Mouse (Mus musculus) liver, adult 2 months (tissue): ENCODE data around the gene Nanos2. TPM values are rescaled to one million over a fixed set of nuclear protein-coding genes. Genes with fewer than 3 reads are reported as not detected.
A peak's percentile ranks its signal among the peaks of the same experiment; 100 is the strongest.

ENCODE experiments used
- DNase-seq: peaks from one replicate; pipeline ENCODE4 v3.0.0-alpha.2; 2011; ENCODE audit warnings: low read depth, low spot score; ENCODE audit errors: extremely low read depth
- H3K27ac ChIP-seq: fragments of 200-500 bp; replicated peaks from 2 replicates; pipeline ENCODE4 v1.5.1; 2012; ENCODE audit warnings: low read depth, mild to moderate bottlenecking, control low read depth, inconsistent platforms, low read length; ENCODE audit not compliant: insufficient read depth
- H3K27me3 ChIP-seq: fragments of 200-500 bp; 2 replicates; pipeline ENCODE4 v1.6.1; 2012; ENCODE audit warnings: mild to moderate bottlenecking, moderate library complexity, low read length, inconsistent platforms; ENCODE audit not compliant: control insufficient read depth, insufficient read depth
- H3K36me3 ChIP-seq: fragments of 200-500 bp; 2 replicates; pipeline ENCODE4 v1.6.1; 2012; ENCODE audit warnings: low read length, inconsistent platforms; ENCODE audit not compliant: control insufficient read depth, insufficient read depth
- H3K4me1 ChIP-seq: fragments of 200-500 bp; 2 replicates; pipeline ENCODE4 v1.6.1; 2011; ENCODE audit warnings: low read length; ENCODE audit not compliant: control insufficient read depth, insufficient read depth
- H3K4me3 ChIP-seq: fragments of 200-500 bp; 2 replicates; pipeline ENCODE4 v1.5.1; 2011; ENCODE audit warnings: low read depth, mild to moderate bottlenecking, control low read depth, low read length, moderate library complexity; ENCODE audit not compliant: insufficient read depth
- H3K79me2 ChIP-seq: fragments of 200-500 bp; 2 replicates; pipeline ENCODE4 v1.6.1; 2012; ENCODE audit warnings: inconsistent platforms, mild to moderate bottlenecking, low read length, moderate library complexity; ENCODE audit not compliant: control insufficient read depth, insufficient read depth
- H3K9ac ChIP-seq: fragments of 200-500 bp; 2 replicates; pipeline ENCODE4 v1.6.1; 2012; ENCODE audit warnings: low read depth, mild to moderate bottlenecking, control low read depth, inconsistent platforms, low read length
- CTCF ChIP-seq: fragments of 200-500 bp; IDR thresholded peaks from 2 replicates; pipeline ENCODE4 v1.5.1; 2011; ENCODE audit warnings: low read depth, low read length, control low read depth
- POLR2A ChIP-seq: fragments of 200-500 bp; IDR thresholded peaks from 2 replicates; pipeline ENCODE4 v1.6.1; 2011; ENCODE audit warnings: low read length, control low read depth; ENCODE audit not compliant: insufficient read depth; ENCODE audit errors: extremely low read depth
- WGBS: fragments of 180-500 bp; shearing (Covaris S2); methylation state at CpG from one replicate; pipeline ENCODE4 v1.1.7; 2018; 5-methylcytosine and 5-hydroxymethylcytosine counted together
- polyA plus RNA-seq: library from polyadenylated mRNA; depleted of rRNA; stranded (reverse); fragments of >200 nt; gene quantifications from 2 replicates; pipeline ENCODE4 v1.2.3, GENCODE M21; 2012
- total RNA-seq: library from RNA; depleted of rRNA; stranded (reverse); fragments of >200 nt; gene quantifications from 2 replicates; pipeline ENCODE4 v1.2.3, GENCODE M21; 2014

Nanos2 gene
- total and polyA plus RNA-seq, 2 experiments, result not detected

- DNase-seq, result no peak
- Histone ChIP-seq H3K27me3 (no peaks in the 10 kb centered on the region), H3K79me2 (peaks cover 18% of the 10 kb centered on the region), H3K27ac (no peak overlapping the region), H3K36me3 (no peaks in the 10 kb centered on the region), H3K4me1 (peaks cover 42% of the 10 kb centered on the region), H3K9ac (peak overlapping the region; percentile 9; the same call in 1 of the 2 replicates), H3K4me3 (peak overlapping the region; percentile 71; the same call in 1 of the 2 replicates)
- 55% methylated on average over 34 of the region's 34 CpGs for WGBS
- TF ChIP-seq POLR2A, result no peak
- no peak for TF ChIP-seq CTCF
Measured at GRCm38 (mm10) chr7:19005417-19006121, 18.4 kb downstream of the Nanos2 start.

DNA sequence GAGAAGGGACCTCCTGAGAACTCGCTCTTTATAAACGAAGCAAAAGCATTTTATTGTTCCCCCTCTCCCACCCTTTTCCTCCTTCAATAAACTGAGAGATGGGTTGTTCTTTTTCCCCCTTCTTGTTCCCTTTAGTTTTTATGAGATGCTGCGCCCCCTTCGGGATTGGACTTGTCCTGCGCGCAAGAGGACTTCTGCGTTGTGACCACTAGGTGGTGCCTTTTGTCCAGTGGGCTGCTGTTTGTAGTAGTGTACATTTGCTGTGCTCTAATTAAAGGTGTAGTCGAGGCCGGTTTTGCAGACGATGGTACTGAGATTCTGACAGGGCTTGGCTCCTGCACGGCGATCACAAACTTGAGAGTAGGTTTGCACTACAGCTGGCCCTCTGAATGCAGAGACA, 19.3 kb downstream of the Nanos2 start:
- peak; percentile 99 for TF ChIP-seq CTCF
- no peak for TF ChIP-seq POLR2A
- Histone ChIP-seq H3K4me3 (no peak overlapping the region), H3K27me3 (no peaks in the 10 kb centered on the region), H3K36me3 (no peaks in the 10 kb centered on the region), H3K4me1 (peaks cover 45% of the 10 kb centered on the region), H3K79me2 (peaks cover 18% of the 10 kb centered on the region), H3K9ac (peak overlapping the region; percentile 13; the same call in 1 of the 2 replicates), H3K27ac (peak overlapping the region; percentile 83)
- peak; percentile 86 for DNase-seq
- WGBS, result 3% methylated on average over 12 of the region's 12 CpGs

DNA sequence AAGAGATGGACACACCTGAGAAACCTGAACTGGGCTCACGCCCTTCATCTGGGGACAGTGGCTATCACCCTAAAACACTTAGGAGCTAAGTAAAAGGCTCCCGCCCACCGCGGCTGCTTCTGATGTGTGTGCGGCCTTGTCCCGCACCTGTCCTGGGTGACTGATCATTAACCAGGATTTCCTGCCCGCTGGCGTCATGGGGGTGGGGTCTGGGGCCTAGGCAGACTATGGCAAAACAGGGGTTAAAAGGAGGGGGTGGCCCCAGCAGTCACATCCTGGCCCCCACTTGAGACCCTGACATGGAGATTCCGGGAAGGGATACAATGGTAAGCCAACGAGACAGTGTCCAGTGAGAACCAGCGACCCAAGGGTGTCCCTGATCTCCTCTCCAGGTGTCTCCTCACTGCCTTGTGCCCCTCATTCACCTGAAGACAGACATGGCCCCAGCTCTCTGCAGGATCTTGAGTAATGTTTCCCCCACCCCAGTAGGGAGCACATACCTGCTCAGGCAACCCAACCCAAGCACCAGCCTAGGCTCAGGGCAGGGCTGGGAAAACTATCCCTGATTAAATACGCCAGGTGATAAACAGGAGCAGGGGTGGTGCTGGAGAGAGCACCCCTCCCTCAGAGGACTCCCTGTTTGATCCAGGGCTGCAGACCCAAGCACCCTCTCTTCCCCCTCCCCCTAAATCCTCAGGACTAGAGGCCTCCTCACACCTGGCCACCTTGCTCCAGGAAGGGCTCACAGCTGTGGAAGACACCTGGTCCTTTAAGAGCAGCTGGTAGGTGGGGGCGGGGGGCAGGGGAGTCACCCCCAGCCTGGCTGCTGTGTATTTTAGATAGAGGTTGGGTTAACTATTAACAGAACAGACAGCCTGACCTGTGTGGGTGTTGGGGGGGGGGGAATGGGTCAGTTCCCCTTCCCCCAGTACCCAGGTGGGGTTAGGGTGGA, 20.1 kb downstream of the Nanos2 start:
- peak overlapping the region; percentile 10 for H3K4me3 ChIP-seq
- WGBS, result 17% methylated on average over 13 of the region's 13 CpGs
- H3K27me3 ChIP-seq, result no peaks in the 10 kb centered on the region
- H3K9ac ChIP-seq, result peak overlapping the region; percentile 55
- DNase-seq, result peak; percentile 81
- TF ChIP-seq CTCF (no peak), POLR2A (no peak)
- peaks cover 18% of the 10 kb centered on the region for H3K79me2 ChIP-seq
- peak overlapping the region; percentile 94 for H3K27ac ChIP-seq
- peaks cover 46% of the 10 kb centered on the region for H3K4me1 ChIP-seq
- no peaks in the 10 kb centered on the region for H3K36me3 ChIP-seq

DNA sequence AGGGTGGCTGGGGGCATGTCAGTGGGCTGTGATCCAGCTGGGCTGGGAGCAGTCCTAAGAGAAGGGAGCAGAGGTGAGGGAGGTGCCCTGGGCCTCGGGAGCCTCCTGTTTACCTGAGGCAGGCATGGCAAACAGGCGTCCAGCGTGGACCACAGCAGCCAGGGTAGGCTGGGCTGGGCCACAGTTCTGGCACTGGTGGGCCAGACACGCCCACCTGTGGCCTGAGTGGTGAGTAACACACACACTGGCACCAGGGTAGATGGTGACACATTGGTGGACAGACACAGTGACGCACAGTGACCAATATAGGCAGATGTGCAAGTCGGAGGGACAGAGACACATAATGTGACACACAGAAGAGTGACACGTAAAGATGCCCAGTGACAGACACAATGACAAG, 23.4 kb downstream of the Nanos2 start:
- Histone ChIP-seq H3K9ac (peak overlapping the region; percentile 49), H3K36me3 (peaks cover 12% of the 10 kb centered on the region; the same call in 1 of the 2 replicates), H3K27me3 (no peaks in the 10 kb centered on the region), H3K4me1 (peaks cover 62% of the 10 kb centered on the region), H3K4me3 (no peak overlapping the region), H3K79me2 (peaks cover 4% of the 10 kb centered on the region; the same call in 1 of the 2 replicates), H3K27ac (peak overlapping the region; percentile 59)
- TF ChIP-seq CTCF (no peak), POLR2A (no peak)
- WGBS, result 16% methylated on average over 7 of the region's 7 CpGs
- peak; percentile 87 for DNase-seq

DNA sequence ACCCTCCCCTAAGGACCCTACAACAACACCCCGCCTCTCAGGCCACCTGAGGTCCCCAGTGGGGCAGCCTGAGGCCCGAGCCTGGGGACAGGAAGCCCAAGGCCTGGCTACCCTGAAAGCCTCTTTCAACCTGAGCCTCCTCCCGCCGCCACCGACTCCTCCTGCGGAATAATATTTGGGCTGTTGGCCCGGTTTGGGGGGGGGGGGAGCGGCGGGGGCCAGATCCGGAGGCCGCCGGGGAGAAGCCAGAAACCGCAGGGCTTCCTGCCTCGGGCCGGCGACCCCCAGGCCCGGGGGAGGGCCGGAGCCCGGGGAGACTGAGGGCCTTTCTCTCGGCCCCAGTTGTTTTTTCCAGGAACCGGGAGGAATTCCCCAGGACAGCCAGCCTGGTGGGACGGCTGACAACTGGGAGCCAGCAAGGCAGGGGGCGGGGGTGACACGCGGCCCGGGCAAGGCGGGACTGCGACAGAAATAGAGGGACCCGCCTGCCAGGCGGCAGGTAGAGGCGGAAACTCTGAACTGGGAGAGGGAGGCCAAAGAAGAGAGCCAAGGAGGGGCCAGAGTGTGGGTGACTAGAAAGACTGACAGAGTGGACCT, 24.9 kb downstream of the Nanos2 start:
- Histone ChIP-seq H3K36me3 (peaks cover 12% of the 10 kb centered on the region; the same call in 1 of the 2 replicates), H3K9ac (peak overlapping the region; percentile 79), H3K4me1 (peaks cover 61% of the 10 kb centered on the region), H3K4me3 (peak overlapping the region; percentile 43), H3K27me3 (no peaks in the 10 kb centered on the region), H3K27ac (peak overlapping the region; percentile 90), H3K79me2 (no peaks in the 10 kb centered on the region)
- 2% methylated on average over 29 of the region's 31 CpGs for WGBS
- DNase-seq, result peak; percentile 68
- TF ChIP-seq POLR2A, result no peak
- no peak for TF ChIP-seq CTCF
